Mouse (Mus musculus) thymus, adult 2 months (tissue): Measurements from ENCODE around the gene Zbed5. TPM values are rescaled to one million over a fixed set of nuclear protein-coding genes. Genes with fewer than 3 reads are reported as not detected.

Source experiments
- DNase-seq: peaks from one replicate; pipeline ENCODE4 v3.0.0; 2021
- H3K27ac ChIP-seq: fragments of 200-500 bp; 2 replicates; pipeline ENCODE4 v1.5.1; 2012; ENCODE audit warnings: low read length, control low read depth; ENCODE audit not compliant: control insufficient read depth, insufficient read depth
- H3K27me3 ChIP-seq: fragments of 200-500 bp; 2 replicates; pipeline ENCODE4 v1.6.1; 2012; ENCODE audit warnings: mild to moderate bottlenecking, low read length, moderate library complexity, mixed read lengths; ENCODE audit not compliant: control insufficient read depth, insufficient read depth
- H3K36me3 ChIP-seq: fragments of 200-500 bp; 2 replicates; pipeline ENCODE4 v1.6.1; 2012; ENCODE audit warnings: mild to moderate bottlenecking, low read length, moderate library complexity; ENCODE audit not compliant: control insufficient read depth, insufficient read depth
- H3K4me1 ChIP-seq: fragments of 200-500 bp; replicated peaks from 2 replicates; pipeline ENCODE4 v1.6.1; 2012; ENCODE audit warnings: low read length; ENCODE audit not compliant: control insufficient read depth, insufficient read depth
- H3K4me3 ChIP-seq: fragments of 200-500 bp; 2 replicates; pipeline ENCODE4 v1.5.1; 2012; ENCODE audit warnings: mild to moderate bottlenecking, low read length, control low read depth, moderate library complexity; ENCODE audit not compliant: control insufficient read depth, insufficient read depth
- CTCF ChIP-seq: fragments of 200-500 bp; IDR thresholded peaks from 2 replicates; pipeline ENCODE4 v1.5.1; 2012; ENCODE audit warnings: mild to moderate bottlenecking, control low read depth, low read length, moderate library complexity, borderline replicate concordance; ENCODE audit not compliant: control insufficient read depth, poor library complexity, insufficient read depth; ENCODE audit errors: extremely low read depth
- POLR2A ChIP-seq: fragments of 200-500 bp; IDR thresholded peaks from 2 replicates; pipeline ENCODE4 v1.6.1; 2012; ENCODE audit warnings: mild to moderate bottlenecking, low read length, control low read depth, moderate library complexity; ENCODE audit not compliant: control insufficient read depth, poor library complexity, insufficient read depth; ENCODE audit errors: extremely low read depth
- WGBS: fragments of 180-500 bp; shearing (Covaris S2); methylation state at CpG from one replicate; pipeline ENCODE4 v1.1.7; 2018; 5-methylcytosine and 5-hydroxymethylcytosine counted together
- polyA plus RNA-seq: library from polyadenylated mRNA; depleted of rRNA; stranded (reverse); fragments of >200 nt; gene quantifications from 2 replicates; pipeline ENCODE4 v1.2.3, GENCODE M21; 2012

Gene Zbed5
- polyA plus RNA-seq, 1 experiment, result 0.50 TPM

- H3K27ac ChIP-seq, result no peak overlapping the region
- no peaks in the 10 kb centered on the region for H3K27me3 ChIP-seq
- H3K4me3 ChIP-seq, result no peak overlapping the region
- WGBS, result 90% methylated on average over 9 of the region's 9 CpGs
- no peak for DNase-seq
- H3K4me1 ChIP-seq, result no peaks in the 10 kb centered on the region
- TF ChIP-seq CTCF (no peak), POLR2A (no peak)
- no peaks in the 10 kb centered on the region for H3K36me3 ChIP-seq
These were observed 23.2 kb downstream of the Zbed5 start for GRCm38 (mm10) chr5:129918752-129919151.

GRCm38 (mm10) chr5:129919320-129919719 is 23.8 kb downstream of the Zbed5 start:
- Histone ChIP-seq H3K4me3 (no peak overlapping the region), H3K36me3 (no peaks in the 10 kb centered on the region), H3K27me3 (no peaks in the 10 kb centered on the region), H3K4me1 (no peaks in the 10 kb centered on the region), H3K27ac (no peak overlapping the region)
- 86% methylated on average over 8 of the region's 8 CpGs for whole genome bisulfite sequencing
- no peak for DNase-seq
- TF ChIP-seq CTCF, result no peak
- no peak for TF ChIP-seq POLR2A

- 95% methylated on average over 4 of the region's 4 CpGs for WGBS
These were observed 26.4 kb downstream of the Zbed5 start for GRCm38 (mm10) chr5:129921972-129922371.

GRCm38 (mm10) chr5:129924820-129925452 is 29.4 kb downstream of the Zbed5 start:
- no peak for DNase-seq
- Histone ChIP-seq H3K27ac (no peak overlapping the region), H3K36me3 (no peaks in the 10 kb centered on the region), H3K27me3 (no peaks in the 10 kb centered on the region), H3K4me3 (no peak overlapping the region), H3K4me1 (no peaks in the 10 kb centered on the region)
- 87% methylated on average over 8 of the region's 8 CpGs for WGBS
- TF ChIP-seq POLR2A, result no peak
- TF ChIP-seq CTCF, result no peak

More at GRCm38 (mm10) chr5:129921972-129922371, 26.4 kb downstream of the Zbed5 start:
- Histone ChIP-seq H3K36me3 (no peaks in the 10 kb centered on the region), H3K4me3 (no peak overlapping the region), H3K27ac (no peak overlapping the region), H3K27me3 (no peaks in the 10 kb centered on the region), H3K4me1 (no peaks in the 10 kb centered on the region)
- TF ChIP-seq POLR2A (no peak), CTCF (no peak)
- no peak for DNase-seq

- TF ChIP-seq CTCF, result no peak
- TF ChIP-seq POLR2A, result no peak
- Histone ChIP-seq H3K36me3 (no peaks in the 10 kb centered on the region), H3K27ac (no peak overlapping the region), H3K4me1 (no peaks in the 10 kb centered on the region), H3K4me3 (no peak overlapping the region), H3K27me3 (no peaks in the 10 kb centered on the region)
- DNase-seq, result no peak
- WGBS, result 86% methylated on average over 5 of the region's 5 CpGs
These were observed 30.4 kb downstream of the Zbed5 start for GRCm38 (mm10) chr5:129925933-129926332.

- WGBS, result 81% methylated on average over 9 of the region's 9 CpGs
- no peak overlapping the region for H3K27ac ChIP-seq
- TF ChIP-seq POLR2A (no peak), CTCF (no peak)
These were observed 34.7 kb downstream of the Zbed5 start for GRCm38 (mm10) chr5:129929924-129930855.

GRCm38 (mm10) chr5:129936941-129937340 is 41.4 kb downstream of the Zbed5 start:
- H3K4me1 ChIP-seq, result no peaks in the 10 kb centered on the region
- 96% methylated on average over 4 of the region's 4 CpGs for WGBS
- H3K36me3 ChIP-seq, result no peaks in the 10 kb centered on the region
- H3K4me3 ChIP-seq, result no peak overlapping the region
- H3K27me3 ChIP-seq, result no peaks in the 10 kb centered on the region
- no peak for TF ChIP-seq CTCF
- no peak overlapping the region for H3K27ac ChIP-seq
- no peak for DNase-seq

More at GRCm38 (mm10) chr5:129929924-129930855, 34.7 kb downstream of the Zbed5 start:
- Histone ChIP-seq H3K4me1 (no peaks in the 10 kb centered on the region), H3K36me3 (no peaks in the 10 kb centered on the region), H3K27me3 (no peaks in the 10 kb centered on the region), H3K4me3 (no peak overlapping the region)
- DNase-seq, result no peak
